Mouse (Mus musculus) neural tube, embryonic 13.5 days (tissue): ENCODE data around the gene Ccnh. TPM values are rescaled to one million over a fixed set of nuclear protein-coding genes. Genes with fewer than 3 reads are reported as not detected.

Experiments
- ATAC-seq: fragments of 200-750 bp; cut with Nextera tagmentation; 2 replicates; pipeline ENCODE4 v1.8.0; 2017; ENCODE audit warnings: low read depth, mild to moderate bottlenecking, moderate TSS enrichment, moderate library complexity
- H3K27ac ChIP-seq: fragments of 300-500 bp; sonication (generic); replicated peaks from 2 replicates; pipeline ENCODE4 v1.5.1; 2015; ENCODE audit warnings: moderate library complexity, mild to moderate bottlenecking, inconsistent platforms
- H3K27me3 ChIP-seq: fragments of 300-500 bp; sonication (generic); 2 replicates; pipeline ENCODE4 v1.6.1; 2015; ENCODE audit warnings: mild to moderate bottlenecking, inconsistent platforms
- H3K36me3 ChIP-seq: fragments of 300-500 bp; sonication (generic); 2 replicates; pipeline ENCODE4 v1.6.1; 2015; ENCODE audit warnings: mild to moderate bottlenecking, inconsistent platforms
- H3K4me1 ChIP-seq: fragments of 300-500 bp; sonication (generic); replicated peaks from 2 replicates; pipeline ENCODE4 v1.6.1; 2015; ENCODE audit warnings: inconsistent platforms
- H3K4me2 ChIP-seq: fragments of 300-500 bp; sonication (generic); 2 replicates; pipeline ENCODE4 v1.6.1; 2015; ENCODE audit warnings: inconsistent platforms, mild to moderate bottlenecking, moderate library complexity
- H3K4me3 ChIP-seq: fragments of 300-500 bp; sonication (generic); 2 replicates; pipeline ENCODE4 v1.5.1; 2015; ENCODE audit warnings: mild to moderate bottlenecking, inconsistent platforms
- H3K9ac ChIP-seq: fragments of 300-500 bp; sonication (generic); 2 replicates; pipeline ENCODE4 v1.6.1; 2015; ENCODE audit warnings: moderate library complexity, mild to moderate bottlenecking, inconsistent platforms
- H3K9me3 ChIP-seq: fragments of 300-500 bp; sonication (generic); 2 replicates; pipeline ENCODE4 v1.6.1; 2016; ENCODE audit warnings: inconsistent platforms
- WGBS: fragments of 180-500 bp; shearing (Covaris S2); methylation state at CpG from one replicate; pipeline ENCODE4 v1.1.7; 2015; 5-methylcytosine and 5-hydroxymethylcytosine counted together
- polyA plus RNA-seq: library from polyadenylated mRNA; unstranded; fragments of >200 nt; fragmentation: Nextera tagmentation; extraction: Ambion mirVana; gene quantifications from 2 replicates; pipeline ENCODE4 v1.2.1, GENCODE M21; 2015

The Ccnh gene
- polyA plus RNA-seq, 1 experiment from 2014 or later, result 103 TPM

- Histone ChIP-seq H3K27ac (no peak overlapping the region), H3K9me3 (no peaks in the 10 kb centered on the region), H3K4me3 (no peak overlapping the region), H3K4me1 (no peaks in the 10 kb centered on the region), H3K4me2 (no peak overlapping the region), H3K36me3 (peaks cover 20% of the 10 kb centered on the region), H3K9ac (no peak overlapping the region), H3K27me3 (no peaks in the 10 kb centered on the region)
- ATAC-seq, result no peak
- 88% methylated on average over 7 of the region's 7 CpGs for WGBS
These were observed 49.6 kb downstream of the Ccnh start for GRCm38 (mm10) chr13:85238760-85239159.

Other genes with a start within 250 kb of the Ccnh start
- 58.7 and 67.1 TPM in 2 replicates for gene Rasa1, start 99.7 kb downstream of the Ccnh start, polyA plus RNA-seq